Mouse (Mus musculus) MEL (cell line): Measurements from ENCODE around the gene Cenpt. TPM values are rescaled to one million over a fixed set of nuclear protein-coding genes. Genes with fewer than 3 reads are reported as not detected.

Experiments
- DNase-seq: peaks from one replicate; pipeline ENCODE4 v3.0.0; 2011; ENCODE audit warnings: low read depth, low spot score
- H3K27ac ChIP-seq: 2 replicates; pipeline ENCODE4 v1.5.1; 2012; ENCODE audit warnings: low read depth, mild to moderate bottlenecking, control low read depth, low read length, moderate library complexity; ENCODE audit not compliant: control insufficient read depth
- H3K27me3 ChIP-seq, 2 experiments: fragments of 150-350 bp in 1 of 2; sonication (generic) in 1 of 2; 2 replicates each; pipeline ENCODE4 v1.6.1; 2012; ENCODE audit warnings: low read length in 2 of 2, mild to moderate bottlenecking in 2 of 2, improper control_type of control experiment in 1 of 2, moderate library complexity in 1 of 2; ENCODE audit not compliant: insufficient read depth in 2 of 2, control insufficient read depth in 1 of 2
- H3K36me3 ChIP-seq, 2 experiments: 2 replicates each; pipeline ENCODE4 v1.6.1; 2012 to 2014; ENCODE audit warnings: low read length in 2 of 2, improper control_type of control experiment in 1 of 2, inconsistent platforms in 1 of 2, mild to moderate bottlenecking in 1 of 2; ENCODE audit not compliant: insufficient read depth in 2 of 2, control insufficient read depth in 1 of 2
- H3K4me1 ChIP-seq, 2 experiments: fragments of 150-350 bp in 1 of 2; sonication (generic) in 1 of 2; 2 replicates each; pipeline ENCODE4 v1.6.1; 2012; ENCODE audit warnings: low read length in 2 of 2, improper control_type of control experiment in 1 of 2, mild to moderate bottlenecking in 1 of 2; ENCODE audit not compliant: insufficient read depth in 2 of 2, control insufficient read depth in 1 of 2
- H3K4me3 ChIP-seq, 2 experiments: fragments of 150-350 bp in 1 of 2; sonication (generic) in 1 of 2; 2 replicates each; pipeline ENCODE4 v1.5.1; 2012; ENCODE audit warnings: low read depth in 2 of 2, low read length in 2 of 2, mild to moderate bottlenecking in 2 of 2, moderate library complexity in 2 of 2, control low read depth in 1 of 2, improper control_type of control experiment in 1 of 2; ENCODE audit not compliant: control insufficient read depth in 1 of 2, insufficient read depth in 1 of 2
- H3K79me2 ChIP-seq: 2 replicates; pipeline ENCODE4 v1.6.1; 2012; ENCODE audit warnings: mild to moderate bottlenecking, low read length, moderate library complexity; ENCODE audit not compliant: control insufficient read depth, poor library complexity, insufficient read depth
- H3K9ac ChIP-seq: 2 replicates; pipeline ENCODE4 v1.6.1; 2012; ENCODE audit warnings: low read depth, mild to moderate bottlenecking, control low read depth, low read length, moderate library complexity; ENCODE audit not compliant: control insufficient read depth, poor library complexity, severe bottlenecking
- H3K9me3 ChIP-seq: fragments of 150-350 bp; sonication (generic); replicated peaks from 2 replicates; pipeline ENCODE4 v1.6.1; 2012; ENCODE audit warnings: mild to moderate bottlenecking, low read length, improper control_type of control experiment, moderate library complexity; ENCODE audit not compliant: insufficient read depth
- BHLHE40 ChIP-seq: IDR thresholded peaks from 2 replicates; pipeline ENCODE4 v1.6.1; 2012; ENCODE audit warnings: low read depth, mild to moderate bottlenecking, inconsistent platforms, low read length, improper control_type of control experiment, borderline replicate concordance
- CHD2 ChIP-seq: IDR thresholded peaks from 2 replicates; pipeline ENCODE4 v1.6.1; 2011; ENCODE audit warnings: low read length, improper control_type of control experiment
- CTCF ChIP-seq, 3 experiments: IDR thresholded peaks in 2 of 3; conservative IDR thresholded peaks in 1 of 3; 2 replicates each; pipeline ENCODE4 v1.5.1; 2011 to 2012; ENCODE audit warnings: low read length in 3 of 3, low read depth in 2 of 3, mild to moderate bottlenecking in 2 of 3, improper control_type of control experiment in 1 of 3, inconsistent platforms in 1 of 3, mixed read lengths in 1 of 3, moderate library complexity in 1 of 3; ENCODE audit not compliant: control insufficient read depth in 1 of 3, insufficient read depth in 1 of 3, poor library complexity in 1 of 3, severe bottlenecking in 1 of 3
- EP300 ChIP-seq, 2 experiments: IDR thresholded peaks; 2 replicates each; pipeline ENCODE4 v1.6.1; 2011; ENCODE audit warnings: improper control_type of control experiment in 2 of 2, low read length in 2 of 2, low read depth in 1 of 2, mild to moderate bottlenecking in 1 of 2
- ETS1 ChIP-seq: IDR thresholded peaks from 2 replicates; pipeline ENCODE4 v1.6.1; 2012; ENCODE audit warnings: low read depth, mild to moderate bottlenecking, inconsistent platforms, low read length, improper control_type of control experiment, moderate library complexity
- GABPA ChIP-seq: IDR thresholded peaks from 2 replicates; pipeline ENCODE4 v1.6.1; 2012; ENCODE audit warnings: low read depth, mild to moderate bottlenecking, inconsistent platforms, low read length, improper control_type of control experiment, moderate library complexity
- GATA1 ChIP-seq: IDR thresholded peaks from 2 replicates; pipeline ENCODE4 v1.6.1; 2011; ENCODE audit warnings: low read depth, low read length, improper control_type of control experiment
- JUND ChIP-seq: IDR thresholded peaks from 2 replicates; pipeline ENCODE4 v1.6.1; 2011; ENCODE audit warnings: low read depth, mild to moderate bottlenecking, improper control_type of control experiment, low read length
- MAFK ChIP-seq: IDR thresholded peaks from 2 replicates; pipeline ENCODE4 v1.6.1; 2011; ENCODE audit warnings: low read depth, mild to moderate bottlenecking, low read length, improper control_type of control experiment, borderline replicate concordance
- MAZ ChIP-seq: IDR thresholded peaks from 2 replicates; pipeline ENCODE4 v1.6.1; 2012; ENCODE audit warnings: low read depth, mild to moderate bottlenecking, inconsistent platforms, low read length, improper control_type of control experiment
- MEF2A ChIP-seq: IDR thresholded peaks from 2 replicates; pipeline ENCODE4 v1.6.1; 2014; ENCODE audit warnings: low read depth, mild to moderate bottlenecking, inconsistent platforms, low read length, improper control_type of control experiment; ENCODE audit not compliant: poor library complexity, insufficient replicate concordance, severe bottlenecking; ENCODE audit errors: extremely low read depth
- MYC ChIP-seq: IDR thresholded peaks from 2 replicates; pipeline ENCODE4 v1.6.1; 2011; ENCODE audit warnings: low read depth, mild to moderate bottlenecking, low read length, improper control_type of control experiment, moderate library complexity
- NRF1 ChIP-seq: IDR thresholded peaks from 2 replicates; pipeline ENCODE4 v1.6.1; 2014; ENCODE audit warnings: low read depth, mild to moderate bottlenecking, inconsistent platforms, low read length, improper control_type of control experiment, moderate library complexity; ENCODE audit not compliant: poor library complexity, insufficient read depth, severe bottlenecking
- POLR2AphosphoS2 ChIP-seq: IDR thresholded peaks from 2 replicates; pipeline ENCODE4 v1.6.1; 2011; ENCODE audit warnings: low read length, improper control_type of control experiment
- POLR2AphosphoS5 ChIP-seq: IDR thresholded peaks from 2 replicates; pipeline ENCODE4 v1.6.1; 2012; ENCODE audit warnings: low read depth, borderline replicate concordance, mild to moderate bottlenecking, inconsistent platforms, low read length, moderate library complexity, mixed read lengths
- RCOR1 ChIP-seq: IDR thresholded peaks from 2 replicates; pipeline ENCODE4 v1.6.1; 2012; ENCODE audit warnings: low read depth, mild to moderate bottlenecking, inconsistent platforms, low read length, improper control_type of control experiment
- SMC3 ChIP-seq: IDR thresholded peaks from 2 replicates; pipeline ENCODE4 v1.6.1; 2011; ENCODE audit warnings: low read depth, low read length, improper control_type of control experiment
- TCF12 ChIP-seq: IDR thresholded peaks from 2 replicates; pipeline ENCODE4 v1.6.1; 2014; ENCODE audit warnings: low read depth, mild to moderate bottlenecking, inconsistent platforms, low read length, improper control_type of control experiment, moderate library complexity
- UBTF ChIP-seq: IDR thresholded peaks from 2 replicates; pipeline ENCODE4 v1.6.1; 2012; ENCODE audit warnings: low read depth, mild to moderate bottlenecking, inconsistent platforms, low read length, improper control_type of control experiment, moderate library complexity, borderline replicate concordance; ENCODE audit not compliant: insufficient read depth
- ZNF384 ChIP-seq: IDR thresholded peaks from 2 replicates; pipeline ENCODE4 v1.6.1; 2012; ENCODE audit warnings: low read depth, mild to moderate bottlenecking, inconsistent platforms, low read length, improper control_type of control experiment
- polyA plus RNA-seq, 2 experiments: library from polyadenylated mRNA; stranded (reverse) in 1 of 2; unstranded in 1 of 2; fragments of >175 nt in 1 of 2; fragments of >200 nt in 1 of 2; gene quantifications; 2 replicates each; pipeline versions ENCODE4 v1.2.1 to v1.2.4; 2012; ENCODE audit warnings: low replicate concordance in 2 of 2, low read depth in 1 of 2; ENCODE audit not compliant: insufficient read length in 2 of 2, insufficient read depth in 1 of 2, missing spikeins in 1 of 2
- total RNA-seq: library from RNA; depleted of rRNA; stranded (reverse); fragments of 300-350 nt; gene quantifications from 2 replicates; pipeline ENCODE4 v1.2.3, GENCODE M21; 2012

Cenpt gene
- total and polyA plus RNA-seq, 3 experiments, result 14.2 to 26.5 TPM; not detected in 1

GRCm38 (mm10) chr8:105826861-105827848 lies 25.9 kb downstream of the Cenpt start, which contains the start of the genes Ranbp10 and Tsnaxip1 (continued):
- peak; percentile 55; the same call in 1 of the 2 replicates for TF ChIP-seq MAZ
- no peak for TF ChIP-seq GATA1
- TF ChIP-seq ETS1, result no peak
- peak; percentile 59; the same call in 1 of the 2 replicates for TF ChIP-seq POLR2AphosphoS2
- TF ChIP-seq GABPA, result no peak
- peak; percentile 76 for TF ChIP-seq TCF12
- 0 out of 2 replicates have a peak, but pooled peaks have one; percentile 73 for TF ChIP-seq UBTF
- TF ChIP-seq JUND, result no peak
- TF ChIP-seq, all 39 proteins: peak for 15

GRCm38 (mm10) chr8:105826379-105826778 lies 26.7 kb downstream of the Cenpt start:
- Histone ChIP-seq H3K27me3 (no peaks in the 10 kb centered on the region), H3K4me1 (peaks cover 0 to 12% of the 10 kb centered on the region in 2 experiments; a peak in 3 of 4 replicates), H3K9ac (peak overlapping the region; percentile 77), H3K79me2 (peaks cover 11% of the 10 kb centered on the region), H3K9me3 (no peaks in the 10 kb centered on the region), H3K4me3 (peak overlapping the region; percentile 58 to 82), H3K36me3 (peaks cover 0 to 11% of the 10 kb centered on the region in 2 experiments), H3K27ac (peak overlapping the region; percentile 3; the same call in 1 of the 2 replicates)
- TF ChIP-seq TCF12 (0 out of 2 replicates have a peak, but pooled peaks have one; percentile 13), POLR2AphosphoS5 (no peak)
- DNase-seq, result peak; percentile 49

GRCm38 (mm10) chr8:105825506-105825905 lies 27.6 kb downstream of the Cenpt start:
- Histone ChIP-seq H3K9me3 (no peaks in the 10 kb centered on the region), H3K79me2 (peaks cover 11% of the 10 kb centered on the region), H3K27me3 (no peaks in the 10 kb centered on the region), H3K9ac (no peak overlapping the region; the same call in 1 of the 2 replicates), H3K27ac (no peak overlapping the region), H3K4me3 (peak overlapping the region in 1 of 2 experiments; percentile 58; a peak in 1 of 4 replicates), H3K36me3 (peaks cover 0 to 18% of the 10 kb centered on the region in 2 experiments), H3K4me1 (peaks cover 6 to 21% of the 10 kb centered on the region in 2 experiments)
- no peak for DNase-seq
- no peak for TF ChIP-seq EP300 (IDR thresholded peaks at IDR 0.05; ENCODE audit: low read depth in 1 of 2, low read length in 2 of 2)
- no peak for TF ChIP-seq BHLHE40
- no peak for TF ChIP-seq CHD2
- no peak for TF ChIP-seq MYC
- TF ChIP-seq NRF1, result no peak
- TF ChIP-seq POLR2AphosphoS5, result no peak
- TF ChIP-seq ETS1, result no peak
- no peak for TF ChIP-seq MAFK
- no peak for TF ChIP-seq MEF2A
- TF ChIP-seq MAZ, result no peak
- TF ChIP-seq SMC3, result no peak
- TF ChIP-seq CTCF (IDR thresholded peaks at IDR 0.05 in 2 of 3, conservative IDR thresholded peaks at IDR 0.05 in 1 of 3; ENCODE audit: control insufficient read depth in 1 of 3, insufficient read depth in 1 of 3, low read depth in 2 of 3, low read length in 3 of 3, poor library complexity in 1 of 3, severe bottlenecking in 1 of 3), result no peak
- TF ChIP-seq ZNF384, result no peak
- TF ChIP-seq RCOR1, result no peak
